In genomic region chr3:137775076-137775849, GRCm38 (mm10) we compare ENCODE assay signal across 9 mouse cellular contexts.
DNase-seq lines count a peak whose midpoint lies in the region; ATAC-seq and TF ChIP-seq lines count a peak whose summit lies in the region.
"Had no signal": no experiment of that assay in that cellular context is flagged by ENCODE, and none has a peak within 500 bp of the region (broad histone marks: within the 10 kb centered on the region; RNA-seq: fewer than 3 reads in every experiment).

No protein-coding gene starts in this region.

- H3K9me3 ChIP-seq in lung, embryonic 14.5 days (ENCODE audit: low read depth, low read length): no peaks in the 10 kb centered on the region
- H3K9me3 ChIP-seq in MEL (replicated peaks; ENCODE audit: insufficient read depth, low read length): no peaks in the 10 kb centered on the region
- H3K9me3 ChIP-seq in hindbrain, embryonic 14.5 days (ENCODE audit: control insufficient read depth, low read length): no peaks in the 10 kb centered on the region
- no peaks in the 10 kb centered on the region for H3K9me3 ChIP-seq in midbrain, embryonic 16.5 days (replicated peaks; ENCODE audit: control insufficient read depth, low read length, poor library complexity, severe bottlenecking)
- H3K9me3 ChIP-seq: limb, embryonic 10.5 days had no signal

- ATAC-seq in lung, embryonic 14.5 days (ENCODE audit: insufficient read depth): peak; percentile 64
- peak; percentile 37; the same call in 1 of the 2 replicates for ATAC-seq in hindbrain, embryonic 14.5 days (ENCODE audit: low FRiP score)
- ATAC-seq in midbrain, embryonic 16.5 days: peak; percentile 53

- TF ChIP-seq RAD21 in MEL (IDR thresholded peaks at IDR 0.05; ENCODE audit: low read depth, low read length): no peak

- H3K9ac ChIP-seq in lung, embryonic 14.5 days: no peak overlapping the region
- no peak overlapping the region for H3K9ac ChIP-seq in MEL (ENCODE audit: control insufficient read depth, low read depth, low read length, poor library complexity, severe bottlenecking)
- H3K9ac ChIP-seq in hindbrain, embryonic 14.5 days: no peak overlapping the region
- no peak overlapping the region for H3K9ac ChIP-seq in midbrain, embryonic 16.5 days (ENCODE audit: low read depth, low read length)

- no peaks in the 10 kb centered on the region for H3K79me2 ChIP-seq in MEL (ENCODE audit: control insufficient read depth, insufficient read depth, low read length, poor library complexity)

- H3K4me2 ChIP-seq in lung, embryonic 14.5 days: no peak overlapping the region
- H3K4me2 ChIP-seq in hindbrain, embryonic 14.5 days (replicated peaks): no peak overlapping the region
- H3K4me2 ChIP-seq in midbrain, embryonic 16.5 days (ENCODE audit: low read length): no peak overlapping the region

- TF ChIP-seq EP300 in MEL (IDR thresholded peaks at IDR 0.05; ENCODE audit: low read depth in 1 of 2, low read length in 2 of 2): peak; percentile 61 to 69; a peak in 3 of 4 replicates

- H3K27ac ChIP-seq in lung, embryonic 14.5 days (ENCODE audit: low read depth): no peak overlapping the region
- no peak overlapping the region for H3K27ac ChIP-seq in MEL (ENCODE audit: control insufficient read depth, low read depth, low read length)
- H3K27ac ChIP-seq in hindbrain, embryonic 14.5 days: no peak overlapping the region
- H3K27ac ChIP-seq in midbrain, embryonic 16.5 days (ENCODE audit: low read length): no peak overlapping the region; the same call in 1 of the 2 replicates
- H3K27ac ChIP-seq: limb, embryonic 10.5 days had no signal

- peak; percentile 53 for DNase-seq in lung, embryonic 14.5 days
- DNase-seq in lung, adult 18-20 months: no peak
- peak; percentile 87 for DNase-seq in MEL (ENCODE audit: low read depth, low spot score)
- DNase-seq in hindbrain, embryonic 14.5 days (ENCODE audit: low spot score): no peak
- no peak for DNase-seq in right cerebral cortex, postnatal 36 days (ENCODE audit: low spot score in 2 of 2)
- no peak for DNase-seq in c-Kit-positive CD71-positive TER-119-positive erythroid progenitor cells, embryonic 14.5 days (ENCODE audit: low spot score)
- DNase-seq: kidney, postnatal 10 days had no signal

- no peak overlapping the region for H3K4me3 ChIP-seq in lung, embryonic 14.5 days (ENCODE audit: low read depth, low read length)
- H3K4me3 ChIP-seq in MEL (ENCODE audit: control insufficient read depth in 1 of 2, insufficient read depth in 1 of 2, low read depth in 2 of 2, low read length in 2 of 2): no peak overlapping the region
- no peak overlapping the region for H3K4me3 ChIP-seq in hindbrain, embryonic 14.5 days (replicated peaks; ENCODE audit: low read length)
- H3K4me3 ChIP-seq in midbrain, embryonic 16.5 days (ENCODE audit: low read depth, low read length): no peak overlapping the region
- H3K4me3 ChIP-seq: limb, embryonic 10.5 days had no signal

- H3K36me3 ChIP-seq in lung, embryonic 14.5 days (ENCODE audit: insufficient read depth): no peaks in the 10 kb centered on the region
- peaks cover 0 to 2% of the 10 kb centered on the region in 2 experiments; a peak in 2 of 4 replicates for H3K36me3 ChIP-seq in MEL (ENCODE audit: control insufficient read depth in 1 of 2, insufficient read depth in 2 of 2, low read length in 2 of 2)
- H3K36me3 ChIP-seq in hindbrain, embryonic 14.5 days (replicated peaks; ENCODE audit: control insufficient read depth, insufficient read depth): no peaks in the 10 kb centered on the region
- H3K36me3 ChIP-seq in midbrain, embryonic 16.5 days (ENCODE audit: control insufficient read depth, insufficient read depth, low read length): no peaks in the 10 kb centered on the region
- H3K36me3 ChIP-seq: limb, embryonic 10.5 days had no signal

- TF ChIP-seq POLR2A in MEL (IDR thresholded peaks at IDR 0.05; ENCODE audit: control insufficient read depth in 1 of 2, insufficient read depth in 1 of 2, low read depth in 1 of 2, low read length in 2 of 2, poor library complexity in 1 of 2): no peak

- H3K4me1 ChIP-seq in lung, embryonic 14.5 days (ENCODE audit: insufficient read depth): no peaks in the 10 kb centered on the region
- H3K4me1 ChIP-seq in MEL (ENCODE audit: control insufficient read depth in 1 of 2, insufficient read depth in 2 of 2, low read length in 2 of 2): peaks cover 1 to 12% of the 10 kb centered on the region in 2 experiments; a peak in 3 of 4 replicates
- no peaks in the 10 kb centered on the region; the same call in 1 of the 2 replicates for H3K4me1 ChIP-seq in hindbrain, embryonic 14.5 days (replicated peaks; ENCODE audit: control insufficient read depth, insufficient read depth, low read length)
- H3K4me1 ChIP-seq in midbrain, embryonic 16.5 days (ENCODE audit: control insufficient read depth, insufficient read depth, low read length): peaks cover 3% of the 10 kb centered on the region; the same call in 1 of the 2 replicates
- H3K4me1 ChIP-seq: limb, embryonic 10.5 days had no signal

- H3K27me3 ChIP-seq in lung, embryonic 14.5 days (ENCODE audit: insufficient read depth, low read length): peaks cover 3% of the 10 kb centered on the region; the same call in 1 of the 2 replicates
- H3K27me3 ChIP-seq in MEL (ENCODE audit: control insufficient read depth in 1 of 2, insufficient read depth in 2 of 2, low read length in 2 of 2): no peaks in the 10 kb centered on the region
- H3K27me3 ChIP-seq in hindbrain, embryonic 14.5 days (ENCODE audit: control insufficient read depth, insufficient read depth, low read length): no peaks in the 10 kb centered on the region
- H3K27me3 ChIP-seq in midbrain, embryonic 16.5 days (ENCODE audit: control insufficient read depth, insufficient read depth, low read depth, low read length): 0 out of 2 replicates have a peak, but pooled peaks cover 3% of the 10 kb centered on the region

- no peak for TF ChIP-seq CTCF in lung, embryonic 14.5 days (IDR thresholded peaks at IDR 0.05; ENCODE audit: low read depth)
- TF ChIP-seq CTCF in MEL (IDR thresholded peaks at IDR 0.05 in 2 of 3, conservative IDR thresholded peaks at IDR 0.05 in 1 of 3; ENCODE audit: control insufficient read depth in 1 of 3, insufficient read depth in 1 of 3, low read depth in 2 of 3, low read length in 3 of 3, poor library complexity in 1 of 3, severe bottlenecking in 1 of 3): no peak

- 39% methylated on average over 6 of the region's 6 CpGs for WGBS in lung, embryonic 14.5 days
- WGBS in hindbrain, embryonic 14.5 days: 61% methylated on average over 6 of the region's 6 CpGs
- WGBS in midbrain, embryonic 16.5 days: 54% methylated on average over 6 of the region's 6 CpGs

TF ChIP-seq in MEL, 35 proteins besides CTCF, POLR2A, EP300 and RAD21 (continues in another document):
- TF ChIP-seq MAZ (IDR thresholded peaks at IDR 0.05; ENCODE audit: low read depth, low read length) (no peak), MYB (IDR thresholded peaks at IDR 0.05; ENCODE audit: low read depth, low read length) (no peak), BHLHE40 (IDR thresholded peaks at IDR 0.05; ENCODE audit: borderline replicate concordance, low read depth, low read length) (peak; percentile 90), SMC3 (IDR thresholded peaks at IDR 0.05; ENCODE audit: low read depth, low read length) (no peak), ZC3H11A (IDR thresholded peaks at IDR 0.05; ENCODE audit: low read depth, low read length) (no peak), TCF12 (IDR thresholded peaks at IDR 0.05; ENCODE audit: low read depth, low read length) (peak; percentile 67), ZNF384 (IDR thresholded peaks at IDR 0.05; ENCODE audit: low read depth, low read length) (no peak), MAX (IDR thresholded peaks at IDR 0.05; ENCODE audit: low read length) (peak; percentile 84), POLR2AphosphoS5 (IDR thresholded peaks at IDR 0.05; ENCODE audit: borderline replicate concordance, low read depth, low read length) (no peak), USF2 (IDR thresholded peaks at IDR 0.05; ENCODE audit: borderline replicate concordance in 1 of 2, insufficient read depth in 1 of 2, low read depth in 1 of 2, low read length in 2 of 2) (peak; percentile 40 to 78; a peak in 3 of 4 replicates), RCOR1 (IDR thresholded peaks at IDR 0.05; ENCODE audit: low read depth, low read length) (peak; percentile 91), MEF2A (IDR thresholded peaks at IDR 0.05; ENCODE audit: extremely low read depth, insufficient replicate concordance, low read depth, low read length, poor library complexity, severe bottlenecking) (no peak), GATA1 (IDR thresholded peaks at IDR 0.05; ENCODE audit: low read depth, low read length) (peak; percentile 84), MAFK (IDR thresholded peaks at IDR 0.05; ENCODE audit: borderline replicate concordance, low read depth, low read length) (no peak), HCFC1 (IDR thresholded peaks at IDR 0.05; ENCODE audit: low read depth, low read length) (no peak), SIN3A (IDR thresholded peaks at IDR 0.05; ENCODE audit: low read length) (peak; percentile 59; the same call in 1 of the 2 replicates), GABPA (IDR thresholded peaks at IDR 0.05; ENCODE audit: low read depth, low read length) (no peak), ZKSCAN1 (IDR thresholded peaks at IDR 0.05; ENCODE audit: low read depth, low read length) (no peak), E2F4 (IDR thresholded peaks at IDR 0.05; ENCODE audit: borderline replicate concordance, low read depth, low read length) (no peak), ETS1 (IDR thresholded peaks at IDR 0.05; ENCODE audit: low read depth, low read length) (peak; percentile 81), TBP (IDR thresholded peaks at IDR 0.05; ENCODE audit: low read depth, low read length) (no peak), MXI1 (IDR thresholded peaks at IDR 0.05; ENCODE audit: low read depth, low read length) (no peak), CHD1 (IDR thresholded peaks at IDR 0.05; ENCODE audit: low read depth, low read length) (no peak), MYC (IDR thresholded peaks at IDR 0.05; ENCODE audit: low read depth, low read length) (no peak), ZMIZ1 (IDR thresholded peaks at IDR 0.05; ENCODE audit: low read depth, low read length) (no peak), USF1 (IDR thresholded peaks at IDR 0.05; ENCODE audit: low read depth, low read length) (peak; percentile 94), NELFE (IDR thresholded peaks at IDR 0.05; ENCODE audit: low read depth, low read length) (no peak), TAL1 (IDR thresholded peaks at IDR 0.05; ENCODE audit: low read length) (peak; percentile 59), UBTF (IDR thresholded peaks at IDR 0.05; ENCODE audit: borderline replicate concordance, insufficient read depth, low read depth, low read length) (no peak), POLR2AphosphoS2 (IDR thresholded peaks at IDR 0.05; ENCODE audit: low read length) (no peak), CHD2 (IDR thresholded peaks at IDR 0.05; ENCODE audit: low read length) (no peak), ELF1 (IDR thresholded peaks at IDR 0.05; ENCODE audit: low read depth, low read length) (peak; percentile 46; the same call in 1 of the 2 replicates), NRF1 (IDR thresholded peaks at IDR 0.05; ENCODE audit: insufficient read depth, low read depth, low read length, poor library complexity, severe bottlenecking) (no peak)

Comparison
In these comparisons a context has a peak if more than half of its experiments do, and no peak if none do; other contexts are left out.
1. DNase-seq: peak in lung, embryonic 14.5 days (single experiment) and MEL (single experiment); none in lung, adult 18-20 months (0 of 2), hindbrain, embryonic 14.5 days (single experiment), right cerebral cortex, postnatal 36 days (0 of 2) and c-Kit-positive CD71-positive TER-119-positive erythroid progenitor cells, embryonic 14.5 days (single experiment).
2. Peak in every context shown above with its lines, with median percentiles within 50 percentile points of each other: ATAC-seq.